Mouse (Mus musculus) liver, adult 2 months (tissue): ENCODE data around the gene Gng7. TPM values are rescaled to one million over a fixed set of nuclear protein-coding genes. Genes with fewer than 3 reads are reported as not detected.
"Not testable (repeated sequence)": the region's sequence is repeated elsewhere in the genome, so short reads cannot be mapped to it uniquely, and the experiment has no call there.

Source experiments
- DNase-seq: peaks from one replicate; pipeline ENCODE4 v3.0.0-alpha.2; 2011; ENCODE audit warnings: low read depth, low spot score; ENCODE audit errors: extremely low read depth
- H3K27ac ChIP-seq: fragments of 200-500 bp; replicated peaks from 2 replicates; pipeline ENCODE4 v1.5.1; 2012; ENCODE audit warnings: low read depth, mild to moderate bottlenecking, control low read depth, inconsistent platforms, low read length; ENCODE audit not compliant: insufficient read depth
- H3K27me3 ChIP-seq: fragments of 200-500 bp; 2 replicates; pipeline ENCODE4 v1.6.1; 2012; ENCODE audit warnings: mild to moderate bottlenecking, moderate library complexity, low read length, inconsistent platforms; ENCODE audit not compliant: control insufficient read depth, insufficient read depth
- H3K36me3 ChIP-seq: fragments of 200-500 bp; 2 replicates; pipeline ENCODE4 v1.6.1; 2012; ENCODE audit warnings: low read length, inconsistent platforms; ENCODE audit not compliant: control insufficient read depth, insufficient read depth
- H3K4me1 ChIP-seq: fragments of 200-500 bp; 2 replicates; pipeline ENCODE4 v1.6.1; 2011; ENCODE audit warnings: low read length; ENCODE audit not compliant: control insufficient read depth, insufficient read depth
- H3K4me3 ChIP-seq: fragments of 200-500 bp; 2 replicates; pipeline ENCODE4 v1.5.1; 2011; ENCODE audit warnings: low read depth, mild to moderate bottlenecking, control low read depth, low read length, moderate library complexity; ENCODE audit not compliant: insufficient read depth
- H3K79me2 ChIP-seq: fragments of 200-500 bp; 2 replicates; pipeline ENCODE4 v1.6.1; 2012; ENCODE audit warnings: inconsistent platforms, mild to moderate bottlenecking, low read length, moderate library complexity; ENCODE audit not compliant: control insufficient read depth, insufficient read depth
- H3K9ac ChIP-seq: fragments of 200-500 bp; 2 replicates; pipeline ENCODE4 v1.6.1; 2012; ENCODE audit warnings: low read depth, mild to moderate bottlenecking, control low read depth, inconsistent platforms, low read length
- CTCF ChIP-seq: fragments of 200-500 bp; IDR thresholded peaks from 2 replicates; pipeline ENCODE4 v1.5.1; 2011; ENCODE audit warnings: low read depth, low read length, control low read depth
- POLR2A ChIP-seq: fragments of 200-500 bp; IDR thresholded peaks from 2 replicates; pipeline ENCODE4 v1.6.1; 2011; ENCODE audit warnings: low read length, control low read depth; ENCODE audit not compliant: insufficient read depth; ENCODE audit errors: extremely low read depth
- WGBS: fragments of 180-500 bp; shearing (Covaris S2); methylation state at CpG from one replicate; pipeline ENCODE4 v1.1.7; 2018; 5-methylcytosine and 5-hydroxymethylcytosine counted together
- polyA plus RNA-seq: library from polyadenylated mRNA; depleted of rRNA; stranded (reverse); fragments of >200 nt; gene quantifications from 2 replicates; pipeline ENCODE4 v1.2.3, GENCODE M21; 2012; rRNA removed
- total RNA-seq: library from RNA; depleted of rRNA; stranded (reverse); fragments of >200 nt; gene quantifications from 2 replicates; pipeline ENCODE4 v1.2.3, GENCODE M21; 2014; rRNA removed

Gene Gng7
- total RNA-seq (0.09 and 0.13 TPM in 2 replicates), polyA plus RNA-seq (0.65 TPM in 2 replicates)

GRCm38 (mm10) chr10:81014393-81015384 lies at the start of gene Gng7:
Gene Gng7 (minus strand): TSS chr10:81014945.
- Histone ChIP-seq H3K4me1 (0 out of 2 replicates have a peak, but pooled peaks cover 3% of the 10 kb centered on the region), H3K79me2 (no peaks in the 10 kb centered on the region), H3K36me3 (no peaks in the 10 kb centered on the region), H3K4me3 (peak within 1 kb of the TSS; percentile 39; the same call in 1 of the 2 replicates), H3K9ac (peak within 1 kb of the TSS; percentile 57; the same call in 1 of the 2 replicates), H3K27me3 (no peaks in the 10 kb centered on the region), H3K27ac (no peak within 1 kb of the TSS)
- WGBS, result 13% methylated on average over 31 of the region's 31 CpGs
- TF ChIP-seq CTCF (no peak), POLR2A (no peak)
- peak; percentile 83 for DNase-seq

- H3K27me3 ChIP-seq, H3K36me3 ChIP-seq, H3K4me3 ChIP-seq, H3K4me1 ChIP-seq, H3K27ac ChIP-seq, DNase-seq, H3K79me2 ChIP-seq, H3K9ac ChIP-seq: not testable (repeated sequence)
- 93% methylated on average over 8 of the region's 8 CpGs for WGBS
Observed at GRCm38 (mm10) chr10:81064519-81064918, 49.8 kb upstream of the Gng7 start.

GRCm38 (mm10) chr10:81062710-81063109 lies 48.0 kb upstream of the Gng7 start:
- Histone ChIP-seq H3K9ac (no peak overlapping the region), H3K27ac (no peak overlapping the region), H3K36me3 (no peaks in the 10 kb centered on the region), H3K27me3 (no peaks in the 10 kb centered on the region), H3K4me1 (peaks cover 16% of the 10 kb centered on the region), H3K79me2 (peaks cover 19% of the 10 kb centered on the region; the same call in 1 of the 2 replicates), H3K4me3 (no peak overlapping the region)
- WGBS, result 62% methylated on average over 4 of the region's 4 CpGs
- TF ChIP-seq CTCF (no peak), POLR2A (no peak)
- no peak for DNase-seq

GRCm38 (mm10) chr10:81059603-81060543 lies 45.1 kb upstream of the Gng7 start, which contains the start of gene Sgta:
Gene Sgta (minus strand): TSS chr10:81060181.
- peak within 1 kb of the TSS; percentile 75 for H3K27ac ChIP-seq
- WGBS, result under 1% methylated on average over 48 of the region's 48 CpGs
- DNase-seq, result peak; percentile 96
- peak within 1 kb of the TSS; percentile 92 for H3K4me3 ChIP-seq
- peaks cover 21% of the 10 kb centered on the region for H3K4me1 ChIP-seq
- H3K36me3 ChIP-seq, result no peaks in the 10 kb centered on the region
- TF ChIP-seq CTCF (no peak), POLR2A (peak; percentile 75; the same call in 1 of the 2 replicates)
- H3K27me3 ChIP-seq, result no peaks in the 10 kb centered on the region
- peaks cover 45% of the 10 kb centered on the region for H3K79me2 ChIP-seq
- peak within 1 kb of the TSS; percentile 90 for H3K9ac ChIP-seq

GRCm38 (mm10) chr10:81058896-81059295 lies 44.2 kb upstream of the Gng7 start:
- DNase-seq, result peak; percentile 74
- Histone ChIP-seq H3K4me3 (no peak overlapping the region), H3K36me3 (no peaks in the 10 kb centered on the region), H3K79me2 (peaks cover 49% of the 10 kb centered on the region), H3K27me3 (no peaks in the 10 kb centered on the region), H3K27ac (no peak overlapping the region), H3K9ac (no peak overlapping the region), H3K4me1 (peaks cover 21% of the 10 kb centered on the region)
- no peak for TF ChIP-seq CTCF
- no peak for TF ChIP-seq POLR2A
- 25% methylated on average over 6 of the region's 6 CpGs for WGBS
